Mouse (Mus musculus) intestine, embryonic 16.5 days (tissue): ENCODE results near the gene B4galnt4. TPM values are rescaled to one million over a fixed set of nuclear protein-coding genes. Genes with fewer than 3 reads are reported as not detected.
A peak's percentile ranks its signal among the peaks of the same experiment; 100 is the strongest.

Experiments
- ATAC-seq: fragments of 200-750 bp; cut with Nextera tagmentation; 2 replicates; pipeline ENCODE4 v1.8.0; 2017; ENCODE audit warnings: moderate TSS enrichment, moderate library complexity
- H3K27ac ChIP-seq: fragments of 300-500 bp; sonication (generic); 2 replicates; pipeline ENCODE4 v1.5.1; 2014; ENCODE audit warnings: mild to moderate bottlenecking, low read length
- H3K27me3 ChIP-seq: fragments of 300-500 bp; sonication (generic); replicated peaks from 2 replicates; pipeline ENCODE4 v1.6.1; 2014; ENCODE audit warnings: low read length, control low read depth, mixed read lengths; ENCODE audit not compliant: control insufficient read depth, insufficient read depth
- H3K36me3 ChIP-seq: fragments of 300-500 bp; sonication (generic); 2 replicates; pipeline ENCODE4 v1.6.1; 2014; ENCODE audit warnings: low read length, control low read depth; ENCODE audit not compliant: control insufficient read depth, insufficient read depth
- H3K4me1 ChIP-seq: fragments of 300-500 bp; sonication (generic); 2 replicates; pipeline ENCODE4 v1.6.1; 2014; ENCODE audit warnings: low read length, control low read depth, mixed read lengths; ENCODE audit not compliant: control insufficient read depth, insufficient read depth
- H3K4me2 ChIP-seq: fragments of 300-500 bp; sonication (generic); 2 replicates; pipeline ENCODE4 v1.6.1; 2014; ENCODE audit warnings: low read depth, low read length, control low read depth
- H3K4me3 ChIP-seq: fragments of 300-500 bp; sonication (generic); 2 replicates; pipeline ENCODE4 v1.5.1; 2014; ENCODE audit warnings: mild to moderate bottlenecking, low read length
- H3K9ac ChIP-seq: fragments of 300-500 bp; sonication (generic); 2 replicates; pipeline ENCODE4 v1.6.1; 2014; ENCODE audit warnings: low read depth, low read length
- H3K9me3 ChIP-seq: fragments of 300-500 bp; sonication (generic); 2 replicates; pipeline ENCODE4 v1.6.1; 2016; ENCODE audit warnings: low read length, control low read depth; ENCODE audit not compliant: control insufficient read depth
- WGBS: fragments of 180-500 bp; shearing (Covaris S2); extraction: QIAGEN DNeasy Blood & Tissue Kit; methylation state at CpG from one replicate; pipeline ENCODE4 v1.1.7; 2014; 5-methylcytosine and 5-hydroxymethylcytosine counted together
- polyA plus RNA-seq: library from polyadenylated mRNA; unstranded; fragments of >200 nt; fragmentation: Nextera tagmentation; extraction: Ambion mirVana; gene quantifications from 2 replicates; pipeline ENCODE4 v1.2.1, GENCODE M21; 2015

Gene B4galnt4
- polyA plus RNA-seq, 1 experiment from 2014 or later: 7.2 TPM

- Histone ChIP-seq H3K4me3 (no peak overlapping the region), H3K4me1 (peaks cover 9% of the 10 kb centered on the region), H3K9me3 (no peaks in the 10 kb centered on the region), H3K27ac (no peak overlapping the region), H3K9ac (no peak overlapping the region), H3K27me3 (no peaks in the 10 kb centered on the region), H3K4me2 (no peak overlapping the region), H3K36me3 (no peaks in the 10 kb centered on the region)
- no peak for ATAC-seq
- 83% methylated on average over 4 of the region's 4 CpGs for WGBS
These were observed 8.9 kb upstream of the B4galnt4 start for GRCm38 (mm10) chr7:141052016-141052415.

- no peak overlapping the region for H3K27ac ChIP-seq
- no peak for ATAC-seq
- no peaks in the 10 kb centered on the region for H3K27me3 ChIP-seq
- no peak overlapping the region for H3K9ac ChIP-seq
- H3K4me1 ChIP-seq: peaks cover 5% of the 10 kb centered on the region
- H3K9me3 ChIP-seq: no peaks in the 10 kb centered on the region
- H3K36me3 ChIP-seq: no peaks in the 10 kb centered on the region
- H3K4me2 ChIP-seq: no peak overlapping the region
- WGBS: 73% methylated on average over 2 of the region's 2 CpGs
- H3K4me3 ChIP-seq: no peak overlapping the region
These were observed 8.5 kb upstream of the B4galnt4 start for GRCm38 (mm10) chr7:141052421-141052820.

GRCm38 (mm10) chr7:141055785-141056184 lies 5.1 kb upstream of the B4galnt4 start:
- Histone ChIP-seq H3K4me3 (no peak overlapping the region), H3K27ac (no peak overlapping the region), H3K27me3 (no peaks in the 10 kb centered on the region), H3K4me2 (no peak overlapping the region), H3K9ac (no peak overlapping the region), H3K9me3 (no peaks in the 10 kb centered on the region), H3K4me1 (peaks cover 7% of the 10 kb centered on the region; the same call in 1 of the 2 replicates), H3K36me3 (no peaks in the 10 kb centered on the region)
- WGBS: 78% methylated on average over 4 of the region's 4 CpGs
- no peak for ATAC-seq

- no peaks in the 10 kb centered on the region for H3K36me3 ChIP-seq
- H3K27me3 ChIP-seq: no peaks in the 10 kb centered on the region
- no peak overlapping the region for H3K27ac ChIP-seq
- no peak for ATAC-seq
- no peak overlapping the region for H3K4me3 ChIP-seq
- WGBS: 85% methylated on average over 6 of the region's 6 CpGs
- no peak overlapping the region for H3K4me2 ChIP-seq
- peaks cover 15% of the 10 kb centered on the region for H3K4me1 ChIP-seq
- no peak overlapping the region for H3K9ac ChIP-seq
- no peaks in the 10 kb centered on the region for H3K9me3 ChIP-seq
These were observed 3.9 kb upstream of the B4galnt4 start for GRCm38 (mm10) chr7:141056976-141057375.

- Histone ChIP-seq H3K27ac (no peak overlapping the region), H3K36me3 (no peaks in the 10 kb centered on the region), H3K4me2 (no peak overlapping the region), H3K9me3 (no peaks in the 10 kb centered on the region), H3K27me3 (no peaks in the 10 kb centered on the region), H3K4me3 (no peak overlapping the region), H3K4me1 (peaks cover 15% of the 10 kb centered on the region), H3K9ac (no peak overlapping the region)
- WGBS: 100% methylated on average over 1 of the region's 1 CpGs
- no peak for ATAC-seq
These were observed 3.4 kb upstream of the B4galnt4 start for GRCm38 (mm10) chr7:141057541-141057940.

- no peak for ATAC-seq
- no peak overlapping the region for H3K9ac ChIP-seq
- H3K4me3 ChIP-seq: no peak overlapping the region
- peaks cover 20% of the 10 kb centered on the region for H3K4me1 ChIP-seq
- WGBS: 90% methylated on average over 14 of the region's 14 CpGs
- H3K27me3 ChIP-seq: no peaks in the 10 kb centered on the region
- H3K27ac ChIP-seq: no peak overlapping the region
- H3K36me3 ChIP-seq: no peaks in the 10 kb centered on the region
- no peak overlapping the region for H3K4me2 ChIP-seq
- H3K9me3 ChIP-seq: no peaks in the 10 kb centered on the region
These were observed 2.1 kb upstream of the B4galnt4 start for GRCm38 (mm10) chr7:141058601-141059341.

GRCm38 (mm10) chr7:141059929-141060328 lies 975 bp upstream of the B4galnt4 start:
- WGBS: 70% methylated on average over 2 of the region's 2 CpGs
- no peak for ATAC-seq
- H3K27ac ChIP-seq: no peak overlapping the region
- H3K4me1 ChIP-seq: peaks cover 26% of the 10 kb centered on the region
- H3K36me3 ChIP-seq: no peaks in the 10 kb centered on the region
- peak overlapping the region; percentile 74 for H3K4me3 ChIP-seq
- peak overlapping the region; percentile 98 for H3K4me2 ChIP-seq
- no peaks in the 10 kb centered on the region for H3K9me3 ChIP-seq
- H3K9ac ChIP-seq: peak overlapping the region; percentile 78; the same call in 1 of the 2 replicates
- no peaks in the 10 kb centered on the region for H3K27me3 ChIP-seq

GRCm38 (mm10) chr7:141061269-141061692 lies 377 bp downstream of the B4galnt4 start:
- no peak overlapping the region for H3K27ac ChIP-seq
- WGBS: under 1% methylated on average over 37 of the region's 37 CpGs
- peak overlapping the region; percentile 78 for H3K9ac ChIP-seq
- H3K4me3 ChIP-seq: peak overlapping the region; percentile 74
- H3K9me3 ChIP-seq: no peaks in the 10 kb centered on the region
- peak; percentile 36 for ATAC-seq
- H3K4me2 ChIP-seq: peak overlapping the region; percentile 98
- peaks cover 26% of the 10 kb centered on the region for H3K4me1 ChIP-seq
- no peaks in the 10 kb centered on the region for H3K36me3 ChIP-seq
- H3K27me3 ChIP-seq: no peaks in the 10 kb centered on the region

GRCm38 (mm10) chr7:141062525-141062924 lies 1.6 kb downstream of the B4galnt4 start:
- no peak overlapping the region for H3K9ac ChIP-seq
- H3K9me3 ChIP-seq: no peaks in the 10 kb centered on the region
- no peak overlapping the region for H3K4me3 ChIP-seq
- H3K36me3 ChIP-seq: no peaks in the 10 kb centered on the region
- 72% methylated on average over 7 of the region's 7 CpGs for WGBS
- peaks cover 26% of the 10 kb centered on the region for H3K4me1 ChIP-seq
- H3K27me3 ChIP-seq: no peaks in the 10 kb centered on the region
- no peak overlapping the region for H3K4me2 ChIP-seq
- H3K27ac ChIP-seq: no peak overlapping the region
- no peak for ATAC-seq
